Mouse (Mus musculus) liver, postnatal 0 days (tissue): ENCODE data around the gene Cc2d1b. TPM values are rescaled to one million over a fixed set of nuclear protein-coding genes. Genes with fewer than 3 reads are reported as not detected.

Experiments used
- ATAC-seq: fragments of 200-750 bp; cut with Nextera tagmentation; 2 replicates; pipeline ENCODE4 v1.8.0; 2017; ENCODE audit warnings: mild to moderate bottlenecking, moderate library complexity
- DNase-seq: peaks from one replicate; pipeline ENCODE4 v3.0.0-alpha.2; 2016
- H3K27ac ChIP-seq: fragments of 300-500 bp; sonication (generic); 2 replicates; pipeline ENCODE4 v1.5.1; 2014; ENCODE audit warnings: antibody characterized with exemption, moderate library complexity, mild to moderate bottlenecking, low read depth
- H3K27me3 ChIP-seq: fragments of 300-500 bp; sonication (generic); 2 replicates; pipeline ENCODE4 v1.6.1; 2014; ENCODE audit warnings: low read length, control low read depth, mixed read lengths; ENCODE audit not compliant: insufficient read depth
- H3K36me3 ChIP-seq: fragments of 300-500 bp; sonication (generic); replicated peaks from 2 replicates; pipeline ENCODE4 v1.6.1; 2014; ENCODE audit warnings: mild to moderate bottlenecking, control low read depth, low read length, moderate library complexity, mixed read lengths; ENCODE audit not compliant: insufficient read depth
- H3K4me1 ChIP-seq: fragments of 300-500 bp; sonication (generic); 2 replicates; pipeline ENCODE4 v1.6.1; 2014; ENCODE audit warnings: antibody characterized with exemption, mild to moderate bottlenecking, control low read depth; ENCODE audit not compliant: insufficient read depth
- H3K4me2 ChIP-seq: fragments of 300-500 bp; sonication (generic); 2 replicates; pipeline ENCODE4 v1.6.1; 2014; ENCODE audit warnings: low read depth, mild to moderate bottlenecking, low read length, moderate library complexity, mixed read lengths
- H3K4me3 ChIP-seq: fragments of 300-500 bp; sonication (generic); 2 replicates; pipeline ENCODE4 v1.5.1; 2014; ENCODE audit warnings: low read depth, low read length
- H3K9ac ChIP-seq: fragments of 300-500 bp; sonication (generic); replicated peaks from 2 replicates; pipeline ENCODE4 v1.6.1; 2014; ENCODE audit warnings: mild to moderate bottlenecking, moderate library complexity
- H3K9me3 ChIP-seq: fragments of 300-500 bp; sonication (generic); 2 replicates; pipeline ENCODE4 v1.6.1; 2016; ENCODE audit warnings: mild to moderate bottlenecking, control low read depth, low read length, mixed read lengths
- CTCF ChIP-seq: sonication (generic); IDR thresholded peaks from 2 replicates; pipeline ENCODE4 v1.5.1; 2016; ENCODE audit warnings: antibody characterized with exemption, low read depth
- EP300 ChIP-seq: IDR thresholded peaks from 2 replicates; pipeline ENCODE4 v1.6.1; 2016; ENCODE audit warnings: antibody characterized with exemption, low read depth, mild to moderate bottlenecking
- WGBS: fragments of 180-500 bp; shearing (Covaris S2); extraction: QIAGEN DNeasy Blood & Tissue Kit; methylation state at CpG from one replicate; pipeline ENCODE4 v1.1.7; 2014; ENCODE audit not compliant: insufficient replicate concordance; 5-methylcytosine and 5-hydroxymethylcytosine counted together
- polyA plus RNA-seq: library from polyadenylated mRNA; unstranded; fragments of >200 nt; fragmentation: Nextera tagmentation; extraction: Ambion mirVana; gene quantifications from 2 replicates; pipeline ENCODE4 v1.2.1, GENCODE M21; 2015

The Cc2d1b gene
- polyA plus RNA-seq, 1 experiment from 2014 or later: 6.5 TPM

DNA sequence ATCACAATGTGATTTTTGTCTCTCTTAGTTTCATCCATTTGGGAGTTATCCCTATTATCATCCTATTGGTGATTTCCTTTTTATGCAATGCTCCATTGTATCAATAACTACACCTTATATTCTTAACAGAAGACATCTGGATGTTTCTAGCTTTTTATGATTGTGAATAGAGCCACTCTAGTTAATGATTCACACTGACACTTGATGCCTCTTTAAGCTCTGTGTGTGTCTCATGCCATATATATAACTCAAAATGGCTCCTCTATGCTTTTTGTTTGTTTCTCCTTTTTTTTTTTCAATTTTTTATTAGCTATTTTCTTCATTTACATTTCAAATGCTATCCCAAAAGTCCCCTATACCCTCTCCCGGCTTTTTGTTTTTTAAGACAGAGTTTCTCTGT is 24.0 kb upstream of the Cc2d1b start:
- H3K27me3 ChIP-seq: no peaks in the 10 kb centered on the region
- ATAC-seq (no peak), DNase-seq (no peak)
- no peak overlapping the region for H3K27ac ChIP-seq
- H3K4me1 ChIP-seq: no peaks in the 10 kb centered on the region
- no peak overlapping the region for H3K9ac ChIP-seq
- 97% methylated on average over 1 of the region's 1 CpGs for WGBS
- TF ChIP-seq CTCF (no peak), EP300 (no peak)
- no peaks in the 10 kb centered on the region for H3K9me3 ChIP-seq
- H3K36me3 ChIP-seq: peaks cover 35% of the 10 kb centered on the region
- H3K4me2 ChIP-seq: no peak overlapping the region
- no peak overlapping the region for H3K4me3 ChIP-seq

DNA sequence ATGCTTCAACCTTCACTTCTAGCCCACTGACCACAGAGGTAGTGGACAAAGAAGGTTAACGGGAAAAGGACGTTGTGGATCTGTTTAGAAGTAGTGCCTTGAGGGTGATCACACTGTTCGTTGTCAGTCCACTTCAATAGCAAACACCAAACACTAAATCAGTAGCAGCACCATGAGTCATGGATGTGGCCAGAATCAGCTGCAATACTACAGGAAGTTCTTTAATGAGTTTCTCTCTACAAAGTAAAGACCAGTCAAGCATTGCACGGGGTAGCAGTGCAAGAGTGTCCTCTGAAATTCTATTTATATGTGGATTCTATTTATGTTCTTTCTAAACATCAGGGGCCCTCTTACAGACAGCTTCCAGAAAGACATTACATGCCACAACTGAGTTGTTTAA is 21.4 kb upstream of the Cc2d1b start:
- no peaks in the 10 kb centered on the region for H3K9me3 ChIP-seq
- no peaks in the 10 kb centered on the region for H3K4me1 ChIP-seq
- no peak overlapping the region for H3K4me3 ChIP-seq
- peaks cover 36% of the 10 kb centered on the region for H3K36me3 ChIP-seq
- 83% methylated on average over 4 of the region's 4 CpGs for WGBS
- ATAC-seq: no peak
- no peaks in the 10 kb centered on the region for H3K27me3 ChIP-seq
- no peak for TF ChIP-seq EP300
- no peak for DNase-seq
- no peak overlapping the region for H3K27ac ChIP-seq
- no peak overlapping the region for H3K9ac ChIP-seq
- H3K4me2 ChIP-seq: no peak overlapping the region

DNA sequence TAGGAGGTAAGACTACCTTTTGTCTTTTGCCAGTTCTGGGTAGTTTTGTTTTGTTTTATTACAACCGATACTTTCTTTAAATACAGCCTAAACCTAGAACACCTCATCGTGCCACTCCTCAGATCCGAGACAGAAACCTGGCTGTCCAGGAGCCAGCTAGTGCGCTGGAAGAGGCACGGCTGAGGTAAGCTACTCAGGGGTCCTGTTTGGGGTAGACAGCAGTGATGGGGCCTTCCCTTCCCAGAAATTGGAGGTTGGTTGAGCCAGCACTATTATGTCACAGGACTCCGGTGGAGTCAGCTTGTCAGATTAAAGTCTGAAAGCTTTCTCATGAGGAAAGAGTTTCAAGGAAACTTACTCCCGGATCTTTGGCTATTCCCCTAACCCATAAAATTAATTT is 17.9 kb upstream of the Cc2d1b start:
- no peak overlapping the region for H3K4me2 ChIP-seq
- WGBS: 95% methylated on average over 7 of the region's 7 CpGs

DNA sequence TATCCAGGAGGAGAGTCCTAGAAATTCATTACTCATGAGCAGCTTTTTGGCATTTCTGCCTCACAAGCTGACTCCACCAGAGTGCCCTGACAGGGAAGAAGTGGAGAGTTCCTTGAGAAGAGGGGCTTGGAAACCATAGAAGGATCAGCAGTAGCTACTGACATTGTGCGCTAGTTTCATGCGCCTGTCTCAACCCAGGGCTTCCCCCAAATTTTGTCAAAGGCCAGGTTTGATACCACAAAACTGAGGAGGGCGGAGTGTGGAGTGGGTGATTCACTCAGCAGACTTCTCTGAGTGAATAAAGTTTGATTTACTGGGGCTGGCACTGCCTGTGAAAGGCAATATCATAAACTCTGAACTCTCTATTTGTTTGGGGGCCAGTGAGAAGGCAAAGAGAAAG is 11.1 kb upstream of the Cc2d1b start:
- Histone ChIP-seq H3K4me1 (no peaks in the 10 kb centered on the region), H3K27ac (no peak overlapping the region), H3K27me3 (no peaks in the 10 kb centered on the region), H3K4me3 (no peak overlapping the region), H3K4me2 (no peak overlapping the region), H3K9me3 (no peaks in the 10 kb centered on the region), H3K36me3 (peaks cover 33% of the 10 kb centered on the region), H3K9ac (no peak overlapping the region)
- no peak for TF ChIP-seq CTCF
- no peak for TF ChIP-seq EP300
- DNase-seq (no peak), ATAC-seq (no peak)
- 92% methylated on average over 3 of the region's 3 CpGs for WGBS

More for the DNA sequence above, 17.9 kb upstream of the Cc2d1b start:
- Histone ChIP-seq H3K4me1 (no peaks in the 10 kb centered on the region), H3K36me3 (peaks cover 50% of the 10 kb centered on the region), H3K4me3 (no peak overlapping the region), H3K27ac (no peak overlapping the region), H3K9ac (no peak overlapping the region), H3K9me3 (no peaks in the 10 kb centered on the region), H3K27me3 (no peaks in the 10 kb centered on the region)
- ATAC-seq (no peak), DNase-seq (no peak)
- TF ChIP-seq CTCF: no peak
- no peak for TF ChIP-seq EP300

DNA sequence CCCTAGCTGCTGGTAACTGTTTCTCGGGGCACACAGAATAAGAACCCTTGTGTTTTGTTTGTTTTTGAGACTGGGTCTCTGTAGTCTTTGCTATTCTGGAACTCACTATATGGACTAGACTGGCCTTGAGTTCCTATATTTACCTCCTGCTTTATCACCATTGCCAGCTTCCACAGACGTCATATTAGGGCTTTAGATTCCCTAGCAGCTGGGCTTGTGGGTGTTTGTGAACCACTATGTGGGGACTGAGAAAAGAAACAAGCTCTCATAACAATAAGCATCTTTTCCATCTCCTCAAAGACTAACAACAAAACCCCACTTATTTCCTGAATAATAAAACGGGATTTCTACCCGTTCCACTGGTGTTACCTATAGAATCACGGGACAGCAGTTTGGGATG is 8.8 kb upstream of the Cc2d1b start:
- TF ChIP-seq CTCF: no peak
- no peak for TF ChIP-seq EP300
- Histone ChIP-seq H3K4me3 (no peak overlapping the region), H3K36me3 (peaks cover 18% of the 10 kb centered on the region; the same call in 1 of the 2 replicates), H3K27me3 (no peaks in the 10 kb centered on the region), H3K9ac (no peak overlapping the region), H3K9me3 (no peaks in the 10 kb centered on the region), H3K4me2 (no peak overlapping the region), H3K27ac (no peak overlapping the region), H3K4me1 (no peaks in the 10 kb centered on the region)
- DNase-seq (no peak), ATAC-seq (no peak)
- WGBS: 85% methylated on average over 5 of the region's 5 CpGs

DNA sequence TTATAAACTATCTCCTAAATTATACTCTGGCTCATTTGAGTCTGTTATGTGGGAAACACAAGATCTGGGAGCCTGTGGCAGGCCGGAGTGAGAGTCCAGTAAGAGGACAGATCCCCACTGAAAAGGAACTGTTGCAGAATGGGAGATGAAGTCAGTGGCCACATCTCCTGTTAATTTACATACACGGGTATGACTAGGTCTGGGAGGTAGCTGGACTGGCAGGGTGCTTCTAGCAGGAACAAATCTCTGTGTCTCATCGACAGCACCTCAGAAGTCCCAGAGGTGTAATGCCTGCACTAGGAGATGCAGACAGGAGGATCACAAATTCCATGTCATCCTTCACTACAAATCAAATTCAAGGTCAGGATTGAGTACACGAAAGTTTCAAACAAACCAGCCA is 1.2 kb upstream of the Cc2d1b start:
- Histone ChIP-seq H3K27me3 (no peaks in the 10 kb centered on the region), H3K36me3 (0 out of 2 replicates have a peak, but pooled peaks cover 6% of the 10 kb centered on the region), H3K4me3 (no peak overlapping the region), H3K9ac (no peak overlapping the region), H3K27ac (no peak overlapping the region), H3K4me1 (peaks cover 15% of the 10 kb centered on the region), H3K4me2 (no peak overlapping the region), H3K9me3 (no peaks in the 10 kb centered on the region)
- TF ChIP-seq EP300: no peak
- TF ChIP-seq CTCF: no peak
- 76% methylated on average over 4 of the region's 4 CpGs for WGBS
- no peak for ATAC-seq
- no peak for DNase-seq

DNA sequence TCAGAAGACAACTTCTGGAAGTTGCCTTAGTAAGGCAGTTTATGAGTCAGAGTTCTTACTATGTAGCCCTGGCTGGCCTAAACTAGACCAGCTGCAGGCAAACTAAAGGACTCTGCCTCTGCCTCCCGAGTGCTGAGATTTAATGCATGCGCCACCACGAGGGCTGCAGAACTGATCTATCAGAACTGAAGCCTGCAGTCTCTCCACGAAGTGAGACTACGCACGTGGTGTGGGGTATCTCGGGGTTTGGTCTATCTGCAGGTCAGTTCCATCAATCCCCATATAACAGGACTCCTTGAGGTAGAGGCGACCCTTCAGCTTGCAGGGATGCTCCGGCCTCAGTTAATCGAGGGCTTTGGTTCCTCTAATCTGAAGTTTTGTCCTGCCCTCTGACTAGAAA is 575 bp upstream of the Cc2d1b start:
- 6% methylated on average over 10 of the region's 10 CpGs for WGBS
- H3K9ac ChIP-seq: peak overlapping the region; percentile 90
- H3K27me3 ChIP-seq: no peaks in the 10 kb centered on the region
- H3K4me3 ChIP-seq: peak overlapping the region; percentile 84
- 0 out of 2 replicates have a peak, but pooled peaks have one; percentile 1 for ATAC-seq
- H3K27ac ChIP-seq: peak overlapping the region; percentile 85
- peak overlapping the region; percentile 94 for H3K4me2 ChIP-seq
- H3K36me3 ChIP-seq: peaks cover 5% of the 10 kb centered on the region; the same call in 1 of the 2 replicates
- H3K9me3 ChIP-seq: no peaks in the 10 kb centered on the region
- H3K4me1 ChIP-seq: peaks cover 15% of the 10 kb centered on the region
- TF ChIP-seq EP300: no peak
- no peak for TF ChIP-seq CTCF
- DNase-seq: no peak
